ENCODE assay signal across 9 mouse cellular contexts in the genomic region with DNA sequence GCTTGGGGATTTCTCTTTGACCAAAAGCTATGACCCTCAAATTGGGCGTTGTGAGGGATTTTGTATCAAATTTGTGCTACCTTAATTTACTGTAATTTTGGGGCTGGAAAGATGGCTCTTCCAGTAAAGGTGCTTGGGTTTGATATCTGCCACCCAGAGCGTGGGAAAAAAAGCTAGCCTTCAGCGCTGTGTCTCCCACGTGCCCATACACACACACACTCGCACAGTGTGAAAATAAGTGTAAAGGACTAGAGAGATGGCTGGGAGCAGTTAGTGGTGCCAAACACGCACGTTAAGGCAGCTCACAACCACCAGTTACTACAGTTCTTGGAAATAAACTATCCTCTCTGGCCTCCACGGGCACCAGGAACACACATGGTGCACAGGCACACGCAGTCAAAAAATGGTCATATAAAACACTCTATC. TPM values are rescaled to one million over a fixed set of nuclear protein-coding genes. Genes with fewer than 3 reads are reported as not detected.
DNase-seq lines count a peak whose midpoint lies in the region; ATAC-seq lines count a peak whose summit lies in the region.
"Had no signal": no experiment of that assay in that cellular context is flagged by ENCODE, and none has a peak within 500 bp of the region (broad histone marks: within the 10 kb centered on the region; RNA-seq: fewer than 3 reads in every experiment).

No protein-coding gene starts in this region.

- no peak for ATAC-seq in kidney, embryonic 14.5 days (ENCODE audit: low FRiP score, low TSS enrichment)
- ATAC-seq in hindbrain, embryonic 16.5 days, result no peak
- no peak; the same call in 1 of the 2 replicates for ATAC-seq in midbrain, embryonic 16.5 days
- ATAC-seq in megakaryocyte-erythroid progenitor cell, adult 5-6 weeks (replicated peaks; ENCODE audit: low FRiP score, low TSS enrichment, poor library complexity, severe bottlenecking), result no peak

- H3K9ac ChIP-seq in kidney, embryonic 14.5 days (ENCODE audit: low read depth, low read length), result peak overlapping the region; percentile 99
- H3K9ac ChIP-seq in hindbrain, embryonic 16.5 days (ENCODE audit: low read depth, low read length), result peak overlapping the region; percentile 93
- peak overlapping the region; percentile 92 for H3K9ac ChIP-seq in midbrain, embryonic 16.5 days (ENCODE audit: low read depth, low read length)

- H3K4me2 ChIP-seq in kidney, embryonic 14.5 days (replicated peaks; ENCODE audit: low read depth, low read length), result peak overlapping the region; percentile 82
- peak overlapping the region; percentile 86 for H3K4me2 ChIP-seq in hindbrain, embryonic 16.5 days (ENCODE audit: low read length)
- H3K4me2 ChIP-seq in midbrain, embryonic 16.5 days (ENCODE audit: low read length), result peak overlapping the region; percentile 89

- H3K4me1 ChIP-seq in kidney, embryonic 14.5 days (ENCODE audit: control insufficient read depth, insufficient read depth, low read length), result peaks cover 9% of the 10 kb centered on the region; the same call in 1 of the 2 replicates
- peaks cover 47% of the 10 kb centered on the region for H3K4me1 ChIP-seq in embryonic facial prominence, embryonic 10.5 days
- H3K4me1 ChIP-seq in hindbrain, embryonic 16.5 days (ENCODE audit: control insufficient read depth, insufficient read depth, low read depth, low read length), result peaks cover 12% of the 10 kb centered on the region
- H3K4me1 ChIP-seq in midbrain, embryonic 16.5 days (ENCODE audit: control insufficient read depth, insufficient read depth, low read length), result peaks cover 16% of the 10 kb centered on the region

- WGBS in kidney, embryonic 14.5 days, result 49% methylated on average over 9 of the region's 9 CpGs
- 57% methylated on average over 9 of the region's 9 CpGs for WGBS in embryonic facial prominence, embryonic 10.5 days
- WGBS in hindbrain, embryonic 16.5 days, result 47% methylated on average over 9 of the region's 9 CpGs
- WGBS in midbrain, embryonic 16.5 days, result 46% methylated on average over 9 of the region's 9 CpGs

- no peak for DNase-seq in kidney, adult 11 months
- DNase-seq in embryonic facial prominence, embryonic 10.5 days (ENCODE audit: low spot score), result no peak
- no peak for DNase-seq in adrenal gland, postnatal 36 days
- DNase-seq in frontal cortex, postnatal 10 days (ENCODE audit: low spot score in 2 of 2), result no peak

- no peaks in the 10 kb centered on the region for H3K27me3 ChIP-seq in kidney, embryonic 14.5 days (ENCODE audit: control insufficient read depth, insufficient read depth, low read length)
- H3K27me3 ChIP-seq in embryonic facial prominence, embryonic 10.5 days (replicated peaks; ENCODE audit: low read depth, poor library complexity, severe bottlenecking), result no peaks in the 10 kb centered on the region
- no peaks in the 10 kb centered on the region for H3K27me3 ChIP-seq in hindbrain, embryonic 16.5 days (replicated peaks; ENCODE audit: control insufficient read depth, insufficient read depth, low read length)
- no peaks in the 10 kb centered on the region for H3K27me3 ChIP-seq in midbrain, embryonic 16.5 days (ENCODE audit: control insufficient read depth, insufficient read depth, low read depth, low read length)

- H3K36me3 ChIP-seq in kidney, embryonic 14.5 days (ENCODE audit: control insufficient read depth, insufficient read depth, low read length), result peaks cover 19% of the 10 kb centered on the region
- H3K36me3 ChIP-seq in embryonic facial prominence, embryonic 10.5 days (replicated peaks), result peaks cover 30% of the 10 kb centered on the region
- H3K36me3 ChIP-seq in hindbrain, embryonic 16.5 days (ENCODE audit: control insufficient read depth, insufficient read depth, low read length), result peaks cover 9% of the 10 kb centered on the region; the same call in 1 of the 2 replicates
- peaks cover 8% of the 10 kb centered on the region; the same call in 1 of the 2 replicates for H3K36me3 ChIP-seq in midbrain, embryonic 16.5 days (ENCODE audit: control insufficient read depth, insufficient read depth, low read length)

- peak overlapping the region; percentile 57 for H3K27ac ChIP-seq in kidney, embryonic 14.5 days (ENCODE audit: low read depth, low read length)
- peak overlapping the region; percentile 99 for H3K27ac ChIP-seq in embryonic facial prominence, embryonic 10.5 days (replicated peaks)
- peak overlapping the region; percentile 92; the same call in 1 of the 2 replicates for H3K27ac ChIP-seq in hindbrain, embryonic 16.5 days (ENCODE audit: low read depth, low read length)
- H3K27ac ChIP-seq in midbrain, embryonic 16.5 days (ENCODE audit: low read length), result peak overlapping the region; percentile 93

- H3K9me3 ChIP-seq in kidney, embryonic 14.5 days (ENCODE audit: control insufficient read depth, low read length), result no peaks in the 10 kb centered on the region
- H3K9me3 ChIP-seq in embryonic facial prominence, embryonic 10.5 days, result no peaks in the 10 kb centered on the region
- H3K9me3 ChIP-seq in hindbrain, embryonic 16.5 days (ENCODE audit: control insufficient read depth, low read length), result no peaks in the 10 kb centered on the region
- no peaks in the 10 kb centered on the region for H3K9me3 ChIP-seq in midbrain, embryonic 16.5 days (replicated peaks; ENCODE audit: control insufficient read depth, low read length, poor library complexity, severe bottlenecking)

- peak overlapping the region; percentile 100 for H3K4me3 ChIP-seq in kidney, embryonic 14.5 days (ENCODE audit: low read length)
- peak overlapping the region; percentile 92 for H3K4me3 ChIP-seq in embryonic facial prominence, embryonic 10.5 days
- peak overlapping the region; percentile 100 for H3K4me3 ChIP-seq in hindbrain, embryonic 16.5 days (ENCODE audit: low read length)
- H3K4me3 ChIP-seq in midbrain, embryonic 16.5 days (ENCODE audit: low read depth, low read length), result peak overlapping the region; percentile 81

RNA-seq across cellular contexts. Expression of a gene that starts 5.5 kb away (rescaled TPM):
- polyA plus RNA-seq in kidney, embryonic 14.5 days (2014; fragmentation: Nextera tagmentation; extraction: Ambion mirVana), result 1,092 and 1,386 TPM in 2 replicates
- 1,072 and 1,177 TPM in 2 replicates for polyA plus RNA-seq in embryonic facial prominence, embryonic 10.5 days (2016; fragmentation: Nextera tagmentation; extraction: Ambion mirVana)
- 1,477 and 1,618 TPM in 2 replicates for polyA plus RNA-seq in hindbrain, embryonic 16.5 days (2015; fragmentation: Nextera tagmentation; extraction: Ambion mirVana)
- 1,533 and 1,562 TPM in 2 replicates for polyA plus RNA-seq in midbrain, embryonic 16.5 days (2015; fragmentation: Nextera tagmentation; extraction: Ambion mirVana)
- total RNA-seq in adrenal gland, postnatal 36 days (2021), result 100 to 1,000 TPM; 501 to 911 TPM
- total RNA-seq in megakaryocyte-erythroid progenitor cell, adult 5-6 weeks (2014; fragmentation: Nextera tagmentation), result 1,358 and 1,376 TPM in 2 replicates
- total RNA-seq in megakaryocyte-erythroid progenitor cell, adult 5-6 weeks (2017), result 3,639 and 4,695 TPM in 2 replicates

RNA-seq across cellular contexts. Expression of a gene that starts 14.6 kb away (rescaled TPM):
- not detected in 2 replicates for polyA plus RNA-seq in kidney, embryonic 14.5 days (2014; fragmentation: Nextera tagmentation; extraction: Ambion mirVana)
- 0.16 TPM in 1 of 2 replicates, not detected in the other for polyA plus RNA-seq in embryonic facial prominence, embryonic 10.5 days (2016; fragmentation: Nextera tagmentation; extraction: Ambion mirVana)
- 0.16 and 0.55 TPM in 2 replicates for polyA plus RNA-seq in hindbrain, embryonic 16.5 days (2015; fragmentation: Nextera tagmentation; extraction: Ambion mirVana)
- polyA plus RNA-seq in midbrain, embryonic 16.5 days (2015; fragmentation: Nextera tagmentation; extraction: Ambion mirVana), result 0.45 TPM in 1 of 2 replicates, not detected in the other
- not detected for total RNA-seq in adrenal gland, postnatal 36 days (2021)
- total RNA-seq in megakaryocyte-erythroid progenitor cell, adult 5-6 weeks (2014; fragmentation: Nextera tagmentation), result not detected in 2 replicates
- total RNA-seq in megakaryocyte-erythroid progenitor cell, adult 5-6 weeks (2017), result not detected in 2 replicates
- total RNA-seq: layer of hippocampus, postnatal 36 days had no signal

RNA-seq across cellular contexts. Expression of a gene that starts 40.8 kb away (rescaled TPM):
- polyA plus RNA-seq in kidney, embryonic 14.5 days (2014; fragmentation: Nextera tagmentation; extraction: Ambion mirVana), result 17.8 and 24.5 TPM in 2 replicates
- 22.4 and 24.1 TPM in 2 replicates for polyA plus RNA-seq in embryonic facial prominence, embryonic 10.5 days (2016; fragmentation: Nextera tagmentation; extraction: Ambion mirVana)
- polyA plus RNA-seq in hindbrain, embryonic 16.5 days (2015; fragmentation: Nextera tagmentation; extraction: Ambion mirVana), result 23.0 TPM in 2 replicates
- polyA plus RNA-seq in midbrain, embryonic 16.5 days (2015; fragmentation: Nextera tagmentation; extraction: Ambion mirVana), result 23.4 and 24.3 TPM in 2 replicates
- total RNA-seq in adrenal gland, postnatal 36 days (2021), result 10 to 100 TPM; 44.1 to 45.3 TPM
- total RNA-seq in megakaryocyte-erythroid progenitor cell, adult 5-6 weeks (2014; fragmentation: Nextera tagmentation), result 19.0 and 42.1 TPM in 2 replicates
- total RNA-seq in megakaryocyte-erythroid progenitor cell, adult 5-6 weeks (2017), result 29.1 and 29.5 TPM in 2 replicates
